Mouse (Mus musculus) C2C12 (cell line): Measurements from ENCODE around the gene Tcl1b2.

Source experiments
- CEBPB ChIP-seq: IDR thresholded peaks from one replicate; pipeline ENCODE4 v1.6.1; 2011; ENCODE audit warnings: low read depth, mild to moderate bottlenecking, control low read depth, moderate library complexity
- CTCF ChIP-seq: IDR thresholded peaks from one replicate; pipeline ENCODE4 v1.5.1; 2011; ENCODE audit not compliant: control insufficient read depth, insufficient read depth, insufficient read length
- MAX ChIP-seq: IDR thresholded peaks from one replicate; pipeline ENCODE4 v1.6.1; 2011; ENCODE audit warnings: mild to moderate bottlenecking, control low read depth
- MYOD1 ChIP-seq: IDR thresholded peaks from one replicate; pipeline ENCODE4 v1.6.1; 2011; ENCODE audit warnings: low read depth; ENCODE audit not compliant: control insufficient read depth, insufficient read length
- MYOG ChIP-seq: IDR thresholded peaks from one replicate; pipeline ENCODE4 v1.6.1; 2011; ENCODE audit not compliant: control insufficient read depth, insufficient read length; ENCODE audit errors: extremely low read depth
- USF1 ChIP-seq: IDR thresholded peaks from one replicate; pipeline ENCODE4 v1.6.1; 2011; ENCODE audit warnings: low read depth, mild to moderate bottlenecking, control low read depth, moderate library complexity

- TF ChIP-seq CTCF (no peak), MAX (no peak), MYOG (no peak), USF1 (no peak), CEBPB (no peak), MYOD1 (no peak)
Measured at GRCm38 (mm10) chr12:105143096-105143495, 2.7 kb upstream of the Tcl1b2 start.
